Mouse (Mus musculus) retina, postnatal 1 day (tissue): ENCODE data around the gene Foxp1.

Source experiments
- DNase-seq: peaks from one replicate; pipeline ENCODE4 v3.0.0-alpha.2; 2012

Gene Foxp1

DNA sequence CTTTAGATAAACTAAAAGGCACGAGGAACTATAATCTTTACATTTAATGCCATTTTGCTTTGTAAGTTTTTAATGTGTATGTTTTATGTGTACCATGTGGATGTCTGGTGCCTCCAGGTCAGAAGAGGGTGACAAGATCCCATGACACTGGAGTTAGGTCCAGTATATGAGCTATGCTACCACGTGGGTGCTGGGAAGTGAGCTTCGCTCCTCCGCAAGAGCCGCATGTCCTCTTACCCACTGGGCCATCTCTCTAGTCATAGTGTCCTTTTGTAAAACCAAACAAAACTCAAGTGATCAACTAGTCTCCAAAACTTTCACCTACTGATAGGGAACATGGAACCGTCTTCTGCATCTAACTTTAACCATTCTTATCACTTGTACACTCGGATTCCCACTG is 542.5 kb downstream of the Foxp1 start:
- DNase-seq: no peak

DNA sequence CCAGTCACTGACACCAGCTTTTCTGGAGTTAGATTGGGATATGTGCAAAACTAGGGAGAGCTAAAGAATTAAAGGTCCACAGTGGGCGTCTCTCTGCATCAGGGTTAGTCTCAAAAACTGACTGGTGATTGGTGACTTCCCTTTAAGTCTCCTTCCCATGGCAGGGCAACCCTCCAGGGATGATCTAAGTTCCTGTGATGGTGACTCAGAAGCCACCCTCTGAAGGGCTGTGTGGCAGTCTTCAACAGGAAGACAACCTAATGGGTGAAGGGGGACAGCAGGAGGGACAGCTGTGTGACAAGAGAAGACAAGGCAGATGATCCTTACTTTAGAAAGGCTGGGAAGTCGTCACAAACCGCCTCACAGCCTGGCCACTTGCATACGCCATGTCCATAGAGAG is 544.7 kb downstream of the Foxp1 start:
- DNase-seq: no peak

DNA sequence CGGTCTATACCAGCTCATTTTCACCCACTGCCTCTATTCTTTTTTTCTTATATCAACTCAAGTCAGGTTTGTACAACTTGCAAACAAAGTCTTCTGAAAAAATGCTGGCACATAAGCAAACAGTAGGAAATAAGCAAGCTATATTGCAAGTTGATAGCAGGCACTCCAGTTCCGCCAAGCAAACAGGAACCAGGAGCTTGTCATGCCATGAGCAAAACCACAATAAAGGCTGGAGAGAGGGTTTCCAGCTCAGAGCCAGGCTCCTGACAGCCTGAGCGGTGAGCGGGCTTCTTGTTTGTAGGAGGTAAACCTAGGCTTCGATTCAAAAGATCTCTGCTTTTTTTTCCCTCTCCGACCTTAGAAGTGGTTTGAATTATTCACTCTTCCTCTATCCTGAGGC is 546.6 kb downstream of the Foxp1 start:
- DNase-seq: no peak

DNA sequence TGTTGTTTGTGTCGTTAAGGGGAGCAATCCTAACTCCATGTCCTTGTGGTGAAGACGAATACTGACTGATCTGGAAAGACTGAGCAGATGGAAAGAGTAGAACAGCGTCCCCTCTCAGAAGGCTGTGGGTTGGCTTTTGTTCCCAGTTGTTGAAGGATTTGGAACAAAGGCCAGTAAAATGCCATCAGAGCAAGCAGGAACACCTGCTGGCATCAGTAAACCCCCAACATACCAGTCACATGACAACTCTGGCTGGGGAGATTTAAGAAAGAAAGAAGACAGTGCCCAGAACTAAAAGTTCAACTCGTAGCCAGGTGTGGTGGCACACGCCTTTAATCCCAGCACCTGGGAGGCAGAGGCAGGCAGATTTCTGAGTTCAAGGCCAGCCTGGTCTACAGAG is 549.1 kb downstream of the Foxp1 start:
- no peak for DNase-seq

DNA sequence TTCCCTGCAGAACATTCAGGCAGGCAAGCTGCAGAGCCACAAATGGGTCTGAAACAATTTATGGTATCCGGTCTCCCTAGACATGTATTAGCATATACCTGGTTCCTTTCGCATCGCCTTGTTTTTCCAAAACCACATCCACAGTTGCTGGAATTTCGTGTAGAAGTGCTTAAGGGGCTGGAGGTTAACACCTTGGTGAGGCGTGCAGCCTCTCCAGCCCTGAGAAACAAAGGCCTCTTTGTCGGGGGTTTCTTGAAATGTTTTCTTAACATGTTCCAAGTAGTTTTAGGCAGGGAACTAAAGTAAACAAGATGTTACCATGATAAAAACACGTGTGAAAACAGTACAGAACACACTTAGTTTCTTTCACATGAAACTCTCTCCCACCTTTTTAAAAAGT is 550.1 kb downstream of the Foxp1 start:
- no peak for DNase-seq

DNA sequence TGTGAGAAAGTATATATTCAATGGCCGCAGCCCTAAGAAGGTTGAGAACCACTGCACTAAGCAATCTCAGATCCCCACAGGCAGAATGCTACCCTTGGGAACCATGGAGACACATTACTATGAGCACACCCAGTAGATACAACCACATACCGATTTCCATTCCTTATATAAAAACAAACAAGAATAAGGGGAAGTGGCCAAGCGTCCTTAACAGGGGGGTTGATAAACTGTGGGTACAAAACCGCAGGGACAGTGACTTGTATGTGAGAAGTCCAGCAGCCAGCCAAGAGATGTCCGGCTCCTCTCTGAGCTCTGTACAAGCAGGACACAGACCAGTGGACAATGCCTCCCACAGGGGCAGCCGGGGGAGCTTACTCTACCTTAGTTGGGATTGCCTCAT is 563.2 kb downstream of the Foxp1 start:
- DNase-seq: no peak

DNA sequence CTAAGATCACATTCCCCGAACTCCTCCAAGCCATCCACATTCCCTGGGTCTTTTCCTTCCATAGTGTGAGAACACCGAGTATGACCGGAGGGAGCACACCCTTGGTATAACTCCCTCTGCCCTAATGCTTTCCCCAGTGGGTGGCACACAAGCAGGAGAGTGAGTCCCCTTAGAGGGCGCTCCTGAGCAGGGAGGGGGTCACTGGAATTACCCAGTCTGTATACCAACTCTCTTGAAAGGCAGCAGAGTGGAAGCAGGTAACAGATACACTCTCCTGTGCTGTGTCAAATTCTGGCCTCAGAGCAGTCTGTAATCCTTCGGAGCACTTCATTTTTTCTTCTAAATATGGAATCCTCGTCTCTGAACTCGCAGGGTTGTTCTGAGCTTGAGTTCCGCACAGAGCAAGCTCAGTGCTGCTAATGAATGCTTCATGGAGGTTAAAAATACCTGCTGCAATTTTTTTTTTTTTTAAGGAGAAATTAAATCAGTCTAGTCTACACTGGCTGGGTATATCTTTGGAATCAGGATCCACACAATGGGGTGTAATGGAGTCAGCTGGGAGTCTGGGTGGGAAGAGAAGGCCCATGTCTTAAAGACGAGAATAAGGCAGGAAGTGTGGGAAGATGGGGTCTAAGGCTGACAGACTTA is 565.9 kb downstream of the Foxp1 start:
- DNase-seq: no peak

DNA sequence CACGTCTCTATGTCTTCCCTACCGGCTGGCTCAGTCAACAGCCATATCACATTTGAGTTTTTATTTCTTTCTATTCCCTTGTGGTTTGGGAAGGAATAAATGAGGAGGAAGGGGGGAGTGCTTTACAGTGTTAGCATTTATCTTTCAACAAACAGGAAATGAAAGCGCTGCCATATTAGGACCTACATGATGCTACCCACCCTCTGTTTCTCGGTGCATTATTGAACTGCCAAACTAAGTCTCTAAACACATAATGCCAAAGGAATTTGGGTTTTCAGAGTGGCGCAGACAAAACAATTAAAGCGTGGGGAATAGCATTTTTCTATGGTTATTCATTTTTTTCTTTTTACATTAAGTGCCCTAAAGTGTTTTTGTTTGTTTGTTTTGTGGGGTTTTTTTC is 566.8 kb downstream of the Foxp1 start:
- DNase-seq: no peak

DNA sequence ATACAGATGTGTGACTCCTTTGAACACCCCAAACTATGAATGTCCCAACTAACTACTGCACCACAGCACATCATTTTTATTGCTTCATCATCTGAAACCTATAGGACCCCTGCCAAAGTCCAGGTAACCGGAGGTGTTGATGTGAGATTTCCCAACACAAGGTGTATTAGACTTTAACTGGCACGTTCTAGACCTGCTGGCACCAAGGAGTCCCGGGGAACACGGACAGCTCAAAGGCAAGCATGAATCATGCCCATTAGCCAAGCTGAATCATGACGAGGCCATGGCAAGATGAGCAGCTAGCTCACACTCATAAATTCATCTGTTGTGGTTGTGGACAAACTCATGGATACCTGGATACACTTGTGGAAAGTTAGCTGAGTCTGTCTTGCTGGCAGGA is 568.1 kb downstream of the Foxp1 start:
- no peak for DNase-seq

DNA sequence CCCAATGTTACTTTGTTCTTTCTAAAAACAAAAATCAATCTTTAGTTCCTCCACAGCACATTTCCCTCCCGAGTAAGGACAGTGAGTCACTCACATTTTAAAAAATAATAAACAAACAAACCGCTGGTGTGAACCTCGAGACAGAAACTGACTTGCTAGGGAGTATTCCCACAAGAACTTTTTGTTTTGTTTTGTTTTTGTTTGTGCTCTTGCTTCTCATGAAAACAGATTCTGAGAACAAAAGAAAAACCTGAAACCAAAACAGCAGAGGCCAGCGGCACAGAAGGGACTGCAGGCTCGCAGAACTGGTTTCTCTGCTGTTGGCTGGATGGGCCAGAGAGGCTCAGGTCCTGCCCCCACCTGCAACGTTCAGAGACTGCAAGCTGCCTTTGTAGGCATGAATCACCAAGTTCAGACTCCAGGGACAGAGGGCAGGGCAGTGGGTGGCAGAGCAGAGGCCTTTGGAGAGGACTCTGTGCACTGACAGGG is 572.8 kb downstream of the Foxp1 start:
- DNase-seq: no peak

DNA sequence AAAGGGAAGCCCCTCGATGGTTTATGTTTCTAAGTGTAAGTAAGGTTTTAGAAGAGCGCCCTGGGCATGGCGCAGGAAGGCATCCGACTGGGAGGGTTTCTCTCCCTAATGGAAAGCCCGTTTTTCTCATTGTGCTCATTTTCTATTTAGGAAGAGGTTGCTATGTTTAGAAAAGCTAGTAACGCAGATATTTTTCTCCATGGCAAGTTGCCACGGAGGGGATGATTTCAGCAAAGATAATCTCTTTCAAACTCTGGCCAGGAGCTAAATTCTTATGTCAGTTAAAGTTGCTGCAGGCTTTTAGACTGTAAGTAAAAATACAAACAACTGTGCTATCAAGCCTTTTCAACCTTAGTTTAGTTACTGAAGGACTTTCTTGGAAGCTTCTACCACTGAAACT is 573.2 kb downstream of the Foxp1 start:
- DNase-seq: peak; percentile 11

DNA sequence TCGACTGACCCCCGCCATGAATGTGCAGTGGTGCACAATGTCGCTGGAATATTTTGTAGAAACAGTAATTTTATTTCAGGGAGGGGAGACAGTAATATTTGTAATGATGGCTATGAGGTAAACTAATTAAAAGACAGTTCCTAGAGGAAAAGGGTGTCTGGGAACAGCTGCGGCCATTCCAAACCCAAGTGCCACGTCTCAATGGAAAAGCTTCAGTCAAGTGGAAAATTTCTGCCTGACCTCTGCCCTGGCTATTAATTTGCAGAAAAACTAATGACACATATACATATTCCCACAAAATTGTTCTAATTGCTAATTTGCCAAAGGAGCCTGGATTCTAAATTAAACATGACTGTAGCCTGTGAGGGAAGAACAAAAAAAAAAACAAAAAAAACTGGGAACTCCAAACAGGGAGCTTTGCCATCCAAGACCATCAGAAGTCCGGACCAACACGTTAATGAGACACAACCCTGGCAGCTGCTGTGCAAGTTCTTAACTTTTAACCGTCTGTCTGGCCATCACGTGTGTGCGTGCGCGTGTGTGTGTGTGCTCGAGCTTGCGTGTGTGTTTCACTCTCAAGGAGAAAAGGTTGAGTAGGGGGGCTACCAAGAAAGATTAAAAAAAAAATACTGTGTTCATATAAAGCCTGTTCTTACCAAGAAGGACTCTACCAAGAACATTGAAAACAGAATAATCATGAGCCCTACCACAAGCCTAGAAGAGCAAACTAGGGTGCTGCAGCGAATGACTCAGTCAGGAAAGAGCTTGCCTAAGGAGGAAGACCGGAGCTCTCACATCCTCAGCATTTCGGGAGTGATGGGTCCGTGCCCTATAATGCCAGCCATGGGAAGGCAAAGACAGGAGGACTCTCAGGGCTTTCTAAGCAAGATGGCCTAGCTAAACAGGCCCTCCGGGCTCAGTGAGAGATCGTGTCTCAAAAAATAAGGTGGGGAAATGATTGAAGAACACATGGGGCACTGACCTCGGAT is 574.1 kb downstream of the Foxp1 start:
- DNase-seq: peak; percentile 95

DNA sequence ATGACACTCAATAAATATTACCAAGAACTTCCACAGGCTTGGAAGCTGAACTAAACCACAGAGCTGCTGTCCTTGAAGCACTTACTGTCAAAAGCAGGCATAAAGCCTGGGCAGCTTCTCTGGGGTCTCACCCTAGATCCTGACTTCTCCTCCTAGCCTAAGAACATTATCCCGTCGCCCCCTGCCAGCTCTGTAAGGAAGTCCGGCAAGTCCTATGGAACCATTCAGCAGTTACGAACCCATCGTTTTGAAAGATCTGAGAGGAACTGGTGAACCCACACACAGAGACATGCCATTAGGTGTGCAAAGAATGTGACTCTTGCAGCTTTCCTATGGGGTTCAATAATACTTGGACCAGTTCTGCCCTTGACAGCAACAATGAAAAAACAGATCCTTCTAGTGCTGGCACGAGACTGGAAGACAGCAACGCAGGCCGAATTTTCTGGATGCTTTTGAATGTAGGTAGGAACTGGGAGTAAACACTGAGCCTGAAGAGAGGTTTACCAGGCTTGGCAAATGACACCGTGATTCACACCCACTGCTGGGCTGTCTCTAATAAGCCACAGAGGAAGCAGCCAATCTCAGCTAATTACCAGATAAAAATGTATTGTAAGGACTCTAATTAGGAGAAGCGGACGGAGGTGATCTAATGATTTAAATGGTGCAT is 574.9 kb downstream of the Foxp1 start:
- peak; percentile 92 for DNase-seq

DNA sequence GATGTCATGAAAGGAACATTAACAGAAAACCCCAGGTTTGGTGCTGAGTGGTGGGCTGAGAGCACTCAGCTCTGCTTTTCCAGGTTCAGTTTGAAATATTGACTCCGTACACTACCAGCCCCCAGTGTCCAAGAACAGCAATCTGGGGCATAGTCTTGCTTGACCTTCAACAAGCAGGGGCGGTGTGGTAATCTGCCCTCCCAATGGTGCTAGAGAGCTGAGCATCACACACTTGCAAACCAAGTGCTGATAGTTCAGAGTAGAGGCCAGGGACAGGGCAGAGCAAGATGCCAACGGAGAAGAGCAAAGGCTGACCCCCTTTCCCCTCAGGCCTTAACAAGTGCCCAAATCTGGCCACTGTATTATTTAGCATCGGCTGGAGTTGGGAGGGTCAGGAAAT is 575.8 kb downstream of the Foxp1 start:
- DNase-seq: no peak

DNA sequence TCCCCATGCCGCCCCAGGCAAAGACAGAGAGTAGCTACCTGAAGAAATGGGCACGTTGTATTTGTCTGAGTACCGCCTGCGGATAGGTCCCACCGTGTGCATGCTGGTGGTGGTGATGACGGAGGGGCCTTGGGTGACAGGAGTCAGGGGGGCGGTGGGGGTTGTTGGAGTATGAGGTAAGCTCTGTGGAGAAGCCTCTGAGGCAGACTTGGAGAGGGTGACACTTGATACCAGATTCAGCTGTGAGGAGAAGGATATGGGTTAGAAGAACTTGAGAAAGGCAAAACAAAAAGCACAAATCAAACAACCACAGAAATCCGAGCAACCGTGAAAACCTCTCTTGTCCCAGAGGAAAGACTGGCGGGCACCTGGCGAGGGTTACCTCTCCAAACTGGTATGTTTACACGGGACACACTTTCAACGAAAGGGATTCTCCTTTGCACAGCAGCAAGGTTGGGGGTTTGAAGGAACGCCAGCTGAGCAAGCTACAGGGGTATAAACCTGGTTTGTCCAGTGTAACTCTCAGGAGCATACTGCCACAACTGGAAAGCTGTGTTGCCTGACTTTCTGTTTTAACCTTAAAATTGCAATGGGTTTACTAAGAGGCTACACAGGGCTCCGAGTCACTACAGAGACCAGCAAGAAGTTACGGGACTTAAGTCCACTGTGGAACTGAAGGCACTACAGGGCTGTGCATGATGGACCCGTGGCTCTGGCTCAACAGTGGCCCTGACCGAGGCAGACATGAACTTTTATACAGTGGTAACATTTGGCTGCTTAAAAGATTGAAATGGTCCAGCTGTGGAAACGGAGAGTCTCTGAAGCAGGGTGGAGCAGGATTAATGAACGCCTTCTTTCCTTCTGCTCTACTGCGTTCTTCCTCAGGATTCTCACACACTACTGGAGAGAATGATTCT is 576.8 kb downstream of the Foxp1 start:
- no peak for DNase-seq

DNA sequence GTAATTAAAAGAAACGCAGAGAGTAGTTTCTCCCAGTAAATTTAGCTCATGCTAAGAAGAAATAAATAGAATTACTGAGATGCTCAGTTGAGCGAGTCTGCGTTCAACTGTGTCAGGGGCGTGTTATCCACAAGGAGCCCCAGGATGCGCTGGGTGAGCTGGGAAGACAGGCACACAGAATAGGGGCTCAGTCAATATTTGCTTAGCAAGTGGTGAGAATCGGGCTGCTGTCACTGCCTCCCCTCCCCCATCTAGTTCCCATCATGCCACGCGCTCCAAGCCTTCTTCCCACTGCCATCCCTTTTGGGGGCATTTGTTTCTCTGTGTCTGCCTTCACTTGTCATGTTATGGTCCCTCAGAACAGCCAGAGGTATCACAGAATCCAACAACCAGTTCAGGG is 584.2 kb downstream of the Foxp1 start:
- DNase-seq: no peak

DNA sequence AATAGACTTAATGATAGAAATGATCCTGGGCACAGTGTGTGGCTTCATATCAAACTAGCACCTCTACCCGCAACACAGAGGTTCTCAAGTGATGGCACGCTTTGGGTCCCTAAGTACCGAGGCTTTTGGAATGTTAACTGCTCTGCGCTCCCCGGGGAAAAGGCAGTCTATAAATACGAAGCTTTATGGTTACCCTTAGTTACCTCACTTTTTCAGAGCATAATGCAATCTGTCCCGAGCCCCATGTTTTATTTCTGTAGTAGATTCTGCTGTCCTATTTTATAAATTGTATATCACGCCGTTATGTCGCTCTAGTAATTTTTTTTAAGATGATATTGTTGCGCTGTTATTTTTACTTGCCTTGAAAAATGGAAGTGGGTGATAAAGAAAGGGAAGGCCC is 585.0 kb downstream of the Foxp1 start:
- DNase-seq: no peak

DNA sequence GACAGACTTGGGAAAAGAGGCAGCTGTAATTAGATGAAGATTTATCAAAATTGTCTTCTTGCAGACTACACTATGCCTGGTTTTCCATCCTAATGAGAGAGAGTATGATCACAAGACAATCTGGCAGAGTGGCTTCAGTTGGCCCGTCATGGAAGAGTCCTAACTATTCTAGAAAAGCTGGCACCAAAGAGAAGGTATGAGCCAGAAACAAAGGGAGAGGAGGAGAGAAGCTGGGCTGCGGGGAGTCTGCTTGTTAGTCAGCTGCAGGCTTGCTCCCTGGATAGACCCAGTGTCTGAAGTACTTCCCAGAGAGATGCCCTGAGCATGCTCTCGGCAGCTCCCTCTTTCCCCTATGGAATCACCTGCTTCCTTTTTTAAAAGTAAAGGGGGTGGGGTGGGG is 586.1 kb downstream of the Foxp1 start:
- DNase-seq: no peak

DNA sequence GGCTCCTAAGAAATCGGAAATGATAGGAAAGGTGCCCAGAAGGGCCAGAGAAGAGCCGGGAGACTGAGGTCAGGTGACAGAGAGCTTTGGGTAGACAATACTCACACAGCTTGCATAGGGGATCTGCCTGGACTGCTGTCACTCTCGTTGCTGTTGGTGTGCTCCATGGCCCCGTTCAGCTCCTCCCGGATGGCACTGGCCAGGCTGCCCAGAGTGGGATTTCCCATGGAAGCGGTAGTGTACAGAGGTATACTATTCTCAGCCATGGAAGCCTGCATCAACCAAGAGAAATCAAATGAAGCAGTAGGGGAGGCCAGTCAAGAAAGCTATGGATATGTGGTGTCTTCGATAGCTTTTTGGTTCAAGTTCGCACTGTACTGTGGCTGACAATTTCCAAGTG is 587.4 kb downstream of the Foxp1 start:
- DNase-seq: no peak

DNA sequence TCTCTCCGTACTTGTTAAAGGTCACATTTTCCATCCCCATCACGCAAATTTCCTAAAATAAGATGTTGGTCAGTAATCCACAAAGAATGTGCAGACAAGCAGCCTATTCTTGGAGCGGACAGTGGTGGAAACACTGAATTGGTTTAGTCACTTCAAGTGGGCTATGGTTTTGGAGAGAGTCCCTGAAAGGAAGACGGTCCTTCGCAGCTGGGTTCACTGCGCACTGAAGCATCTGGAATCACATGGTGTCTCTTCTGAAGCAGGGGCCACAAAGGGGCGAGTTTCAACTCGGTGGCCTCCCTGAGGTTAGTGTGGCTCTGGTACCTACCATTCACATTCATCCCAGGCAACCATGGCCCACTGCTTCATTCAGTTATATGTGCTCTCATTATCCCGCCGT is 588.1 kb downstream of the Foxp1 start:
- no peak for DNase-seq

DNA sequence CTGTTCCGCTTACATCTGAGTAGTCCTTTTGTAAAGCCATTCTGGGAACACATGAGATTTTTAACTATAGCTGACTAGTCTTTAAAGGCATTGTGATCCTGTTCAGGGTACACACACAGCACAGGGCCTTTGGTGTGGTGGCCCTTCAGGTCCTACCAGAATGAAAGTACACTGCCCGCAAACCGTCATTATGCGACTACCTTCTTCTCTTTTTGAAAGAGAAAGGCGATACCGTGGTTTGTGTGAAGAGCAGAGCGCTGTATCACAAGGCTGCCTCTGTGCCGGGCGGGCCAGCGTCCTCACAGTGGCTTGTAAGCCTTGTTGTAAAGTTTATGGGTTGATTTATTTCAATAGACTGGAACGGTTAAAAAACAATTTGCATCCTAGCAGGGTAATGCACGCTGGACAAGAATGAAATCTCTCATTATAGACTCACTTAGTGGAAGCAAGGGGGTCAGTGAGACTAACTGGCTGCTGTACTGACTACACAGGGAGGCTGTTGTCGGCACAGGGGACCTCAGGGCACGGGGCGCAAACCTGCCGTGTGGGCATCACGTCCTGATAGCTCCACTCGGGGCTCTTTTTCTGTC is 589.3 kb downstream of the Foxp1 start:
- no peak for DNase-seq

DNA sequence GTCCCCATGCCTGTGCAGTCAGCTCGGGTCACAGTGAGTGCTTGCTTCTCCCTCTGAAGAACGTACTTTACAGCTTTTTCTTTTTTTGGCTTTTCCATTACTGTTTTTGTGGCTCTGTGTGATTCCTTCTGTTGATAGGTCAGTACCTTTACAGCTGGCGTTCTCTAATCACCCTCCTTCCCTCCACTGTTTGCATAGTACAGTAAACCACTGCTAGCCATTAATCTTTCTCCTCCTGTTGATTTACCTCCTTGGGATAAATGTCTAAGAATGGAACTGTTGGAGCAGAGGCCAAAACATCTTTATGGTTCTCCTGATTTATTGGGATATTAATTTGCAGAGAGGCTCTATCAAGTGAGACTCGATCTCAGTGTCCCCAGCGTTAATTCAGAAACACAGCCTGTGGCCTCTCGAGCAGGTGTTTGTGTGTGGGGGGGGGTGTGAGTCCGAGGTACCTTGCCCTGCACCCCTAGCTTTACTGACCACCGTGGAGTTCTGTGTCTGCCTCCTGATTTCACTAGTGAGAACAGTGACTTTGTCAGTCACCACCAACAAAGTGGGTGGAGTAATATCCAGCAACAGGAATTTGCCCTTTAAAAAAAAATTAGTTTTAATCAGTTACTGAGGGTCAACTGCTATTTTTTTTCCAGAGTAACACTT is 590.5 kb downstream of the Foxp1 start:
- DNase-seq: no peak
